Mouse (Mus musculus) cortical plate, adult 2 months (tissue): ENCODE results near the gene Cst6.

Source experiments
- CTCF ChIP-seq: fragments of 200-500 bp; IDR thresholded peaks from 2 replicates; pipeline ENCODE4 v1.5.1; 2011; ENCODE audit warnings: mild to moderate bottlenecking, control low read depth, low read length; ENCODE audit not compliant: insufficient read depth; ENCODE audit errors: extremely low read depth
- POLR2A ChIP-seq: fragments of 200-500 bp; IDR thresholded peaks from 2 replicates; pipeline ENCODE4 v1.6.1; 2011; ENCODE audit warnings: mild to moderate bottlenecking, low read length, control low read depth; ENCODE audit not compliant: insufficient read depth; ENCODE audit errors: extremely low read depth

DNA sequence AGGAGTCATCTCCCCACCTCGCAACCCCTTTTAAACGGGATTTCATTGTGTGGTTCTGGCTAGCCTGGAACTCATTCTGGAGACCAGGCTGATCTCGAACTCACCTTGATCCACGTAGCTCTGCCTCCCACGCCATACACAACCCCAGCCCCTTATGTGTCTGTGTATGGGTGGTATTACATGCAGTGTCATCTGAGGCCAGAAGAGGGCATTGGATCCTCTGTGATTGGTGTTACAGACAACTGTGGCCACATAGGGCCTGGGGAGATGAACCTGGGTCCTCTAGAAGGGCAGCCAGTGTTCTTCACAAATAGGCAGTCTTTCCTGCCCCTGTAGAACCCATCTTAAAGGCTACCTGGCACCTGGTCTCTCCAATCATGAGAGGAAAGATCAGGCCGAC lies 43.1 kb downstream of the Cst6 start:
- no peak for TF ChIP-seq POLR2A
- peak; percentile 23; the same call in 1 of the 2 replicates for TF ChIP-seq CTCF
